Mouse (Mus musculus) liver, adult (tissue): ENCODE results near the gene Ccdc83.

Experiments
- GATA4 ChIP-seq: IDR thresholded peaks from 2 replicates; pipeline ENCODE4 v1.6.1; 2014; ENCODE audit warnings: mild to moderate bottlenecking, low read length; ENCODE audit not compliant: insufficient replicate concordance

Ccdc83 gene

GRCm38 (mm10) chr7:90265289-90265970, at the start of gene Ccdc83:
Gene Ccdc83, minus strand, starts transcription at chr7:90265777.
- no peak for TF ChIP-seq GATA4

GRCm38 (mm10) chr7:90313421-90313820, 47.8 kb upstream of the Ccdc83 start:
- TF ChIP-seq GATA4, result no peak

- no peak for TF ChIP-seq GATA4
Observed at GRCm38 (mm10) chr7:90312151-90312883, 46.7 kb upstream of the Ccdc83 start.

- no peak for TF ChIP-seq GATA4
Observed at GRCm38 (mm10) chr7:90308003-90308402, 42.4 kb upstream of the Ccdc83 start.

GRCm38 (mm10) chr7:90306968-90307367, 41.4 kb upstream of the Ccdc83 start:
- TF ChIP-seq GATA4, result no peak

GRCm38 (mm10) chr7:90306079-90306478, 40.5 kb upstream of the Ccdc83 start:
- TF ChIP-seq GATA4, result no peak

GRCm38 (mm10) chr7:90302647-90303552, 37.3 kb upstream of the Ccdc83 start:
- TF ChIP-seq GATA4, result no peak

- no peak for TF ChIP-seq GATA4
Observed at GRCm38 (mm10) chr7:90301942-90302646, 36.5 kb upstream of the Ccdc83 start, which contains the start of gene Sytl2. Gene Sytl2, plus strand, starts transcription at chr7:90302252.

GRCm38 (mm10) chr7:90291885-90292284, 26.3 kb upstream of the Ccdc83 start:
- TF ChIP-seq GATA4, result no peak

- no peak for TF ChIP-seq GATA4
Observed at GRCm38 (mm10) chr7:90284793-90285192, 19.2 kb upstream of the Ccdc83 start.

- TF ChIP-seq GATA4, result no peak
Observed at GRCm38 (mm10) chr7:90282786-90283185, 17.2 kb upstream of the Ccdc83 start.

GRCm38 (mm10) chr7:90281759-90282546, 16.4 kb upstream of the Ccdc83 start:
- no peak for TF ChIP-seq GATA4

- no peak for TF ChIP-seq GATA4
Observed at GRCm38 (mm10) chr7:90280878-90281277, 15.3 kb upstream of the Ccdc83 start.

- no peak for TF ChIP-seq GATA4
Observed at GRCm38 (mm10) chr7:90280274-90280875, 14.8 kb upstream of the Ccdc83 start.

GRCm38 (mm10) chr7:90279136-90279535, 13.6 kb upstream of the Ccdc83 start:
- TF ChIP-seq GATA4, result no peak
